Mouse (Mus musculus) hindbrain, embryonic 12.5 days (tissue): ENCODE results near the gene Aip. TPM values are rescaled to one million over a fixed set of nuclear protein-coding genes. Genes with fewer than 3 reads are reported as not detected.

Experiments used
- ATAC-seq: fragments of 200-750 bp; cut with Nextera tagmentation; 2 replicates; pipeline ENCODE4 v1.8.0; 2017; ENCODE audit warnings: moderate TSS enrichment; ENCODE audit not compliant: low FRiP score
- H3K27ac ChIP-seq: fragments of 300-500 bp; sonication (generic); 2 replicates; pipeline ENCODE4 v1.5.1; 2016; ENCODE audit warnings: mild to moderate bottlenecking
- H3K27me3 ChIP-seq: fragments of 300-500 bp; sonication (generic); 2 replicates; pipeline ENCODE4 v1.6.1; 2016; ENCODE audit warnings: mild to moderate bottlenecking
- H3K36me3 ChIP-seq: fragments of 300-500 bp; sonication (generic); 2 replicates; pipeline ENCODE4 v1.6.1; 2016; ENCODE audit warnings: mild to moderate bottlenecking
- H3K4me1 ChIP-seq: fragments of 300-500 bp; sonication (generic); 2 replicates; pipeline ENCODE4 v1.6.1; 2016
- H3K4me2 ChIP-seq: fragments of 300-500 bp; sonication (generic); replicated peaks from 2 replicates; pipeline ENCODE4 v1.6.1; 2016; ENCODE audit warnings: mild to moderate bottlenecking
- H3K4me3 ChIP-seq: fragments of 300-500 bp; sonication (generic); 2 replicates; pipeline ENCODE4 v1.5.1; 2016; ENCODE audit warnings: mild to moderate bottlenecking
- H3K9ac ChIP-seq: fragments of 300-500 bp; sonication (generic); 2 replicates; pipeline ENCODE4 v1.6.1; 2016; ENCODE audit warnings: mild to moderate bottlenecking, moderate library complexity
- H3K9me3 ChIP-seq: fragments of 300-500 bp; sonication (generic); replicated peaks from 2 replicates; pipeline ENCODE4 v1.6.1; 2016; ENCODE audit warnings: mild to moderate bottlenecking
- WGBS: fragments of 180-500 bp; shearing (Covaris S2); methylation state at CpG from one replicate; pipeline ENCODE4 v1.1.7; 2016; 5-methylcytosine and 5-hydroxymethylcytosine counted together
- polyA plus RNA-seq: library from polyadenylated mRNA; unstranded; fragments of >200 nt; fragmentation: Nextera tagmentation; extraction: Ambion mirVana; gene quantifications from 2 replicates; pipeline ENCODE4 v1.2.1, GENCODE M21; 2016

Aip gene
- polyA plus RNA-seq, 1 experiment from 2014 or later: 71.3 TPM

- peaks cover 65% of the 10 kb centered on the region for H3K36me3 ChIP-seq
- H3K9ac ChIP-seq: no peak overlapping the region
- H3K27me3 ChIP-seq: no peaks in the 10 kb centered on the region
- H3K4me3 ChIP-seq: no peak overlapping the region
- no peak for ATAC-seq
- 83% methylated on average over 11 of the region's 11 CpGs for WGBS
- no peaks in the 10 kb centered on the region for H3K9me3 ChIP-seq
- no peak overlapping the region for H3K27ac ChIP-seq
- H3K4me1 ChIP-seq: peaks cover 9% of the 10 kb centered on the region
- no peak overlapping the region for H3K4me2 ChIP-seq
Observed at GRCm38 (mm10) chr19:4115816-4116215, 9.8 kb downstream of the Aip start.

- ATAC-seq: no peak
Observed at GRCm38 (mm10) chr19:4115144-4115543, 10.5 kb downstream of the Aip start.

GRCm38 (mm10) chr19:4114551-4114950, 11.1 kb downstream of the Aip start:
- ATAC-seq: no peak
- no peaks in the 10 kb centered on the region for H3K9me3 ChIP-seq
- H3K4me1 ChIP-seq: no peaks in the 10 kb centered on the region
- H3K4me2 ChIP-seq: no peak overlapping the region
- peaks cover 65% of the 10 kb centered on the region for H3K36me3 ChIP-seq
- WGBS: 94% methylated on average over 10 of the region's 10 CpGs
- no peak overlapping the region for H3K27ac ChIP-seq
- no peaks in the 10 kb centered on the region for H3K27me3 ChIP-seq
- no peak overlapping the region for H3K9ac ChIP-seq
- H3K4me3 ChIP-seq: no peak overlapping the region

More at GRCm38 (mm10) chr19:4115144-4115543, 10.5 kb downstream of the Aip start:
- WGBS: 95% methylated on average over 10 of the region's 10 CpGs
- Histone ChIP-seq H3K4me2 (no peak overlapping the region), H3K9ac (no peak overlapping the region), H3K27me3 (no peaks in the 10 kb centered on the region), H3K4me1 (peaks cover 2% of the 10 kb centered on the region), H3K36me3 (peaks cover 65% of the 10 kb centered on the region), H3K27ac (no peak overlapping the region), H3K4me3 (no peak overlapping the region), H3K9me3 (no peaks in the 10 kb centered on the region)

GRCm38 (mm10) chr19:4113806-4114230, 11.8 kb downstream of the Aip start:
- H3K27me3 ChIP-seq: no peaks in the 10 kb centered on the region
- no peak overlapping the region for H3K9ac ChIP-seq
- no peak overlapping the region for H3K27ac ChIP-seq
- no peaks in the 10 kb centered on the region for H3K9me3 ChIP-seq
- H3K36me3 ChIP-seq: peaks cover 65% of the 10 kb centered on the region
- H3K4me1 ChIP-seq: no peaks in the 10 kb centered on the region
- H3K4me3 ChIP-seq: no peak overlapping the region
- no peak overlapping the region for H3K4me2 ChIP-seq
- WGBS: 69% methylated on average over 5 of the region's 5 CpGs
- ATAC-seq: no peak

GRCm38 (mm10) chr19:4113186-4113805, 12.4 kb downstream of the Aip start:
- Histone ChIP-seq H3K9me3 (no peaks in the 10 kb centered on the region), H3K36me3 (peaks cover 69% of the 10 kb centered on the region), H3K27ac (no peak overlapping the region; the same call in 1 of the 2 replicates), H3K4me2 (no peak overlapping the region), H3K4me3 (no peak overlapping the region), H3K9ac (no peak overlapping the region), H3K27me3 (no peaks in the 10 kb centered on the region), H3K4me1 (no peaks in the 10 kb centered on the region)
- no peak for ATAC-seq
- WGBS: 86% methylated on average over 13 of the region's 13 CpGs

GRCm38 (mm10) chr19:4112063-4112960, 13.3 kb downstream of the Aip start:
- H3K36me3 ChIP-seq: peaks cover 66% of the 10 kb centered on the region
- no peak overlapping the region for H3K4me3 ChIP-seq
- no peaks in the 10 kb centered on the region for H3K27me3 ChIP-seq
- no peak overlapping the region for H3K9ac ChIP-seq
- no peak overlapping the region for H3K4me2 ChIP-seq
- ATAC-seq: no peak
- no peaks in the 10 kb centered on the region for H3K9me3 ChIP-seq
- no peak overlapping the region for H3K27ac ChIP-seq
- no peaks in the 10 kb centered on the region for H3K4me1 ChIP-seq
- 96% methylated on average over 26 of the region's 26 CpGs for WGBS

- no peak for ATAC-seq
- no peak overlapping the region for H3K4me3 ChIP-seq
- 92% methylated on average over 9 of the region's 9 CpGs for WGBS
- no peak overlapping the region for H3K4me2 ChIP-seq
- H3K9me3 ChIP-seq: no peaks in the 10 kb centered on the region
- no peaks in the 10 kb centered on the region for H3K4me1 ChIP-seq
- H3K36me3 ChIP-seq: peaks cover 30% of the 10 kb centered on the region
- H3K9ac ChIP-seq: no peak overlapping the region
- H3K27me3 ChIP-seq: peaks cover 2% of the 10 kb centered on the region; the same call in 1 of the 2 replicates
- no peak overlapping the region for H3K27ac ChIP-seq
Observed at GRCm38 (mm10) chr19:4108535-4108934, 17.1 kb downstream of the Aip start.

GRCm38 (mm10) chr19:4106654-4107053, 19.0 kb downstream of the Aip start:
- WGBS: 89% methylated on average over 14 of the region's 14 CpGs
- Histone ChIP-seq H3K27ac (no peak overlapping the region), H3K36me3 (peaks cover 13% of the 10 kb centered on the region), H3K9me3 (no peaks in the 10 kb centered on the region), H3K9ac (no peak overlapping the region), H3K27me3 (peaks cover 21% of the 10 kb centered on the region), H3K4me3 (no peak overlapping the region), H3K4me2 (no peak overlapping the region), H3K4me1 (peaks cover 5% of the 10 kb centered on the region)
- ATAC-seq: no peak

GRCm38 (mm10) chr19:4104675-4105194, 20.9 kb downstream of the Aip start:
- no peak overlapping the region for H3K4me3 ChIP-seq
- 90% methylated on average over 16 of the region's 16 CpGs for WGBS

GRCm38 (mm10) chr19:4103792-4104191, 21.9 kb downstream of the Aip start:
- Histone ChIP-seq H3K4me1 (peaks cover 32% of the 10 kb centered on the region), H3K27ac (no peak overlapping the region), H3K4me2 (no peak overlapping the region), H3K36me3 (peaks cover 8% of the 10 kb centered on the region; the same call in 1 of the 2 replicates), H3K9ac (no peak overlapping the region), H3K9me3 (no peaks in the 10 kb centered on the region), H3K4me3 (no peak overlapping the region), H3K27me3 (peaks cover 43% of the 10 kb centered on the region)
- 79% methylated on average over 3 of the region's 3 CpGs for WGBS
- no peak for ATAC-seq

More at GRCm38 (mm10) chr19:4104675-4105194, 20.9 kb downstream of the Aip start:
- no peak overlapping the region for H3K4me2 ChIP-seq
- ATAC-seq: no peak
- peaks cover 40% of the 10 kb centered on the region for H3K27me3 ChIP-seq
- H3K36me3 ChIP-seq: peaks cover 8% of the 10 kb centered on the region; the same call in 1 of the 2 replicates
- peaks cover 22% of the 10 kb centered on the region for H3K4me1 ChIP-seq
- H3K9me3 ChIP-seq: no peaks in the 10 kb centered on the region
- H3K27ac ChIP-seq: no peak overlapping the region
- H3K9ac ChIP-seq: no peak overlapping the region

- Histone ChIP-seq H3K4me3 (no peak overlapping the region), H3K4me2 (no peak overlapping the region), H3K4me1 (peaks cover 36% of the 10 kb centered on the region), H3K9ac (no peak overlapping the region), H3K27me3 (peaks cover 43% of the 10 kb centered on the region), H3K27ac (no peak overlapping the region), H3K36me3 (peaks cover 4% of the 10 kb centered on the region; the same call in 1 of the 2 replicates), H3K9me3 (no peaks in the 10 kb centered on the region)
- ATAC-seq: no peak
- 93% methylated on average over 18 of the region's 18 CpGs for WGBS
Observed at GRCm38 (mm10) chr19:4103294-4103693, 22.4 kb downstream of the Aip start.

GRCm38 (mm10) chr19:4102626-4103025, 23.0 kb downstream of the Aip start:
- 93% methylated on average over 12 of the region's 12 CpGs for WGBS
- no peaks in the 10 kb centered on the region; the same call in 1 of the 2 replicates for H3K36me3 ChIP-seq
- no peak overlapping the region for H3K9ac ChIP-seq
- no peak for ATAC-seq
- no peak overlapping the region for H3K4me3 ChIP-seq
- H3K4me2 ChIP-seq: no peak overlapping the region
- no peak overlapping the region for H3K27ac ChIP-seq
- peaks cover 43% of the 10 kb centered on the region for H3K27me3 ChIP-seq
- H3K4me1 ChIP-seq: peaks cover 42% of the 10 kb centered on the region
- no peaks in the 10 kb centered on the region for H3K9me3 ChIP-seq
